Comparison of ENCODE assay signal across 12 mouse cellular contexts in the genomic region with DNA sequence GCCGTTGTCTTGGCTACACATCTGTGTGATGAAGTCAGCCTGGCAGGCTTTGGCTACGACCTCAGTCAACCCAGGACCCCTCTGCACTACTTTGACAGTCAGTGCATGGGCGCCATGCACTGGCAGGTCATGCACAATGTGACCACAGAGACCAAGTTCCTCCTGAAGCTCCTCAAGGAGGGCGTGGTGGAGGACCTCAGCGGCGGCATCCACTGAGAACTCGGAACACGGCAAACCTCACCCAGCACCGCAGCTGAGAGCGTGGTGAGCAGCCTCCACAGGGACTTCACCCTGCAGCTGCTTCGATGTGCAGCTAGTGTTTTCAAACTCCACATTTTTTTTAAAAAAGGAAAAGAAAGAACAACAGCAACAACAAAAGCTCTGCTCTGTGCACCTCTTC. TPM values are rescaled to one million over a fixed set of nuclear protein-coding genes. Genes with fewer than 3 reads are reported as not detected.
A peak's percentile ranks its signal among the peaks of the same experiment; 100 is the strongest.
DNase-seq lines count a peak whose midpoint lies in the region; ATAC-seq and TF ChIP-seq lines count a peak whose summit lies in the region.
"Had no signal": no experiment of that assay in that cellular context is flagged by ENCODE, and none has a peak within 500 bp of the region (broad histone marks: within the 10 kb centered on the region; RNA-seq: fewer than 3 reads in every experiment).

No protein-coding gene starts in this region.

- TF ChIP-seq CTCF in liver, embryonic 14.5 days (IDR thresholded peaks at IDR 0.05; ENCODE audit: low read depth), result 0 out of 2 replicates have a peak, but pooled peaks have one; percentile 12
- TF ChIP-seq CTCF in bone marrow, adult 2 months (IDR thresholded peaks at IDR 0.05; ENCODE audit: control insufficient read depth, insufficient read depth, low read length), result peak; percentile 41; the same call in 1 of the 2 replicates

- no peak for ATAC-seq in liver, embryonic 14.5 days (ENCODE audit: insufficient read depth)
- peak; percentile 82 for ATAC-seq in megakaryocyte progenitor cell, adult 5-6 weeks (replicated peaks; ENCODE audit: poor library complexity)
- ATAC-seq: midbrain, embryonic 13.5 days had no signal

- no peak overlapping the region for H3K9ac ChIP-seq in liver, embryonic 14.5 days (replicated peaks)
- H3K9ac ChIP-seq: hindbrain, embryonic 13.5 days; liver, embryonic 13.5 days; midbrain, embryonic 13.5 days had no signal

- no peak overlapping the region for H3K27ac ChIP-seq in liver, embryonic 14.5 days
- H3K27ac ChIP-seq in bone marrow, adult 2 months (ENCODE audit: control insufficient read depth, insufficient read depth, low read depth, low read length, poor library complexity), result peak overlapping the region; percentile 8; the same call in 1 of the 2 replicates
- H3K27ac ChIP-seq: hindbrain, embryonic 13.5 days; liver, embryonic 13.5 days; midbrain, embryonic 13.5 days had no signal

- H3K4me2 ChIP-seq in liver, embryonic 14.5 days (ENCODE audit: low read depth), result no peak overlapping the region
- H3K4me2 ChIP-seq: hindbrain, embryonic 13.5 days; liver, embryonic 13.5 days; midbrain, embryonic 13.5 days had no signal

- TF ChIP-seq POLR2A in bone marrow, adult 2 months (IDR thresholded peaks at IDR 0.05; ENCODE audit: borderline replicate concordance, control insufficient read depth, low read depth, low read length), result no peak

- no peaks in the 10 kb centered on the region for H3K27me3 ChIP-seq in liver, embryonic 14.5 days (ENCODE audit: control insufficient read depth, insufficient read depth, low read length)
- H3K27me3 ChIP-seq: hindbrain, embryonic 13.5 days; liver, embryonic 13.5 days; midbrain, embryonic 13.5 days had no signal

- no peak for TF ChIP-seq EP300 in liver, embryonic 14.5 days (IDR thresholded peaks at IDR 0.05; ENCODE audit: low read depth)

- peaks cover 9% of the 10 kb centered on the region for H3K9me3 ChIP-seq in liver, embryonic 14.5 days (ENCODE audit: control insufficient read depth, low read length)

- no peak overlapping the region for H3K4me3 ChIP-seq in liver, embryonic 14.5 days (ENCODE audit: insufficient read depth in 1 of 2, low read depth in 2 of 2, low read length in 2 of 2)
- no peak overlapping the region for H3K4me3 ChIP-seq in bone marrow, adult 2 months (replicated peaks; ENCODE audit: control insufficient read depth, low read depth, low read length)
- H3K4me3 ChIP-seq: hindbrain, embryonic 13.5 days; liver, embryonic 13.5 days; midbrain, embryonic 13.5 days had no signal

- no peaks in the 10 kb centered on the region for H3K4me1 ChIP-seq in liver, embryonic 14.5 days (replicated peaks; ENCODE audit: control insufficient read depth in 2 of 2, insufficient read depth in 2 of 2, low read length in 1 of 2)
- H3K4me1 ChIP-seq in bone marrow, adult 2 months (ENCODE audit: control insufficient read depth, insufficient read depth, low read length), result no peaks in the 10 kb centered on the region; the same call in 1 of the 2 replicates
- H3K4me1 ChIP-seq: hindbrain, embryonic 13.5 days; liver, embryonic 13.5 days; midbrain, embryonic 13.5 days had no signal

- H3K36me3 ChIP-seq in liver, embryonic 14.5 days (replicated peaks; ENCODE audit: control insufficient read depth, insufficient read depth, low read depth), result peaks cover 72% of the 10 kb centered on the region

- WGBS in liver, embryonic 14.5 days (ENCODE audit: insufficient replicate concordance), result 67% methylated on average over 11 of the region's 11 CpGs
- 20% methylated on average over 11 of the region's 11 CpGs for WGBS in bone marrow, adult 2 months

- no peak for DNase-seq in liver, embryonic 14.5 days (ENCODE audit: low read depth in 3 of 3, low spot score in 3 of 3)
- DNase-seq in liver, result no peak
- DNase-seq in thymus, postnatal 14 days, result peak; percentile 51
- no peak for DNase-seq in retina, postnatal 1 day
- no peak for DNase-seq in cerebellum, adult 9-11 months
- DNase-seq: embryo, embryonic 11 days; liver, embryonic 13.5 days; right cerebral cortex, postnatal 14 days had no signal

RNA-seq across cellular contexts. Expression of a gene that starts 56.1 kb away (rescaled TPM):
- polyA plus RNA-seq in liver, embryonic 14.5 days (2012; rRNA removed), result 94.7 and 121 TPM in 2 replicates
- 123 and 139 TPM in 2 replicates for polyA plus RNA-seq in liver, embryonic 14.5 days (2014; fragmentation: Nextera tagmentation; extraction: Ambion mirVana)
- polyA plus RNA-seq in bone marrow, adult 2 months (2011; ENCODE audit: insufficient read depth, insufficient read length, low replicate concordance, missing spikeins), result 165 and 203 TPM in 2 replicates
- total RNA-seq in megakaryocyte progenitor cell, adult 5-6 weeks (2015), result 7.8 and 10.1 TPM in 2 replicates
- total RNA-seq in megakaryocyte progenitor cell, adult 5-6 weeks (2017), result 11.5 and 14.6 TPM in 2 replicates
